Mouse (Mus musculus): Measurements from ENCODE around the gene Cfap61.

Gene Cfap61

DNA sequence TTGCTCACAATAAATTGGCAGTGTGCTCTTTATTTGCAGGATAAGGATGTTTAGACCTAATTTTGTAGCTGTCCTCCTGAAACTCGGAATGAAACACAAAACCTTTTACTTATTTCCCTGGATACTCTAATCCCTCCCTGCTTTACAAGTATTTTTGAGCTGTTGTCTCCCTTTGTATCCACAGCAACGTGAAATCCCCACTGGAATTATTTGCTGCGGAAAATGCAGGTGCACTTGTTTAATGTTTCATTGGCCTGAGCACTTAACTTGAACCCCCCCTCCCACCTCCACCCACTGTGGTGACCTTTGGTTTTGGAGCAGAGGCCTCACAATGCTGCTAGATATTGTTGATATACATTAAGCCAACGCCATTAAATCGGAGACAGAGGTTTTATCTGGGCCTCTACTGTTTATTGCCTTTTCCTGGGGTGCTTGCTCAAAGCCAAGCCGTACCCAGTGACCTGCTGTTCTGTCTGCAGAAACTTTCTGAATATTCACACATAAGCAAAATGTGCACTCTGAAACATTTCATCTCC is 154.6 kb downstream of the Cfap61 start:
- no peak for DNase-seq

DNA sequence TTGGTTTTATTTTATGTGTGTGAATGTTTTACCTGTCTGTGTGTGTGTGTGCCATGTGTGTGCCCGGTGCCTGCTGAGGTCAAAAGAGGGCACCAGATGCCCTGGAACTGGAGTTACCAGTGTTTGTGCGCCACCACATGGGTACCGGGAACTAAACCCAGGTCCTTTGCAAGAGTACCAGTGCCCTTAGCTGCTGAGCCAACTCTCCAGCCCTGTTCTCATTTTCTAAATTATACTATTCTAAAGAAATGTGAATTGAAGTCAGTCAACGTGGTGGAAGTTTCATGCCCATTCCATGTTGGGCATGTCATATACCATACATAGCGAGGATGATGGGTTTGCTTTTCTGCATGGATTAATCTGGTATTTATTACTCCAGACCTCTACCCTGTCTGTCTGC is 162.9 kb downstream of the Cfap61 start:
- no peak for DNase-seq

DNA sequence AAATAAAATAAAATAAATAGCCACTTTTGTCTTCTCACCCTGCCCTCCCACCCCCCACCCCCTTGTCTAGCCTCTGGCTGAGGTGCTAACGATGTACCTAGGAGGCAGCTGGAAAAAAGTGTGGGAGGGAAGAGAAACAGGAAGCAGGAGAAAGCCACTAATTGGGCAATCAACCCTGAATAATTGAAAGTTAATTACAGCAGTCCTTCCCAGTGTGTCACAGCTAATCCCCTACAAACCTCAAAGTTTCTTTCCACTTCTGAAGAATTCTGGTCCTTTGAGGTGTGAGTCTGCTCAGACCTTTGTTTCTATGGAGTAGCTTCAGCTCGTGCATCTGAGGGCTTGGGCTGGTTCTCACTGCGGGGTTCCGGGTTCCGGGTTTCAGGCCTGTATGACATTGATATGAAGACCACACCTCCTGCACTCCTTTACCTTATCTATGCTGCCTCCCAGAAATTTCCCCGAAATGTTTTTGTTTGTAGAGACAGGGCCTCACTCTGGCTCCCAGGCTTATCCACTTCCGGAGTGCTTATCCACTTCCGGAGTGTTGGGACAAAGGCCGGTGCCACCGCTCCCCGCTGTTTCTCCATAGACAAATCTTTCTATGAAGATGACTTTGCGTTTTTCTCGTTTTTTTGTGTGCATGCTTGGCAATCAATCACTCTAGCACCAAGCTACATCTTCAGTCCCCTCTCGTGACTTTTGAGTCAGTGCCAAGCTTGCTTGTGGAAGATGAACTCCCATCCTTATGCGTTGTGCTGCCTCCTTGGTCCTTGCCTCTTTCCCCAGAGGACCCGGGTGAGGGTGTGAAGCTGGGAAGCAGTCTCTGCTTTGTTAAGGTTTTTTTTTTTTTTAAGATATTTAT is 164.5 kb downstream of the Cfap61 start:
- no peak for DNase-seq

DNA sequence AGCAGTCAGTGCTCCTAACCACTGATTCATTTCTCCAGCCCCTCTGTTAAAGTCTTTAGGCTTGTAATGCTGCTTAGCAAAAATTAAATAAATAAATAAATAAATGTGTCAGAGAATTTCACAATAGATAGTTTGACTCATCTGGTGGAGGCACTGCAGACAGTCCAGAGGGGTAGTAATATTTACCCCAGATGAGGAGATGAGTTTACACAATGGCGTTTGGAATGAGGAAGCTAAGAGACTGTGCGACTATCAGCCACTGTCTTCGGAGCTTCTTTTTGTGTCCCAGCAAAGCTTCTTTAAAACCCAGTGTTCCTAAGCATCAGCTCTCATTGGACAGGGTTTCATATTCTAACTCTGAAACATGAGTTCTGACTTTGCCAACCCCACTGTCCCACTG is 165.3 kb downstream of the Cfap61 start:
- no peak for DNase-seq

DNA sequence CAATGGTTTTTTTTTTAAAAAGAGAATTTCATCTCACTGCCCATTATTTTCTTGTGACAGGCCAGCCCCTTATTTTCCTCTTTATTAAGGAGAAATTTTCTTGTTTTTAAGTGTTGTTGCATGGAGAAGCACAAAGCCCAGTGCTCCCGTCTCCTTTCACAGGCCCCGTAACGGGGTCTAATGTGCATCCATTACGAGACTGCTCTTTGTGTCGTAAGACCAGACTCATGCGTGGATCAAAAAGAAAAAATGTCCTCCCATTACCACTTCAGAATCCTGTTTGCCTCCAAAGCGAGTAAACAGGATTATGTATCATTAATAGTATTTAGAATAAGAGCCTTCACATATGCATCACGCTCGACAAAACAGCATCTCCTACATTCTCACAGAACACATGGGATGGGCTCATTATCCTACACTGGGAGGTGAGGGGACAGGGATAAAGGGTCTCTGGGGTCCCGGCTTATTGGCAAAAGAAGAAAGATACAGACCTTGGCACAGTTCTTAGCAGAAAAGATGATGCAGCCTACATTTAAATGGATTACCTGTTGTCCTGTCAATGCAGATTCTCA is 166.0 kb downstream of the Cfap61 start:
- no peak for DNase-seq

DNA sequence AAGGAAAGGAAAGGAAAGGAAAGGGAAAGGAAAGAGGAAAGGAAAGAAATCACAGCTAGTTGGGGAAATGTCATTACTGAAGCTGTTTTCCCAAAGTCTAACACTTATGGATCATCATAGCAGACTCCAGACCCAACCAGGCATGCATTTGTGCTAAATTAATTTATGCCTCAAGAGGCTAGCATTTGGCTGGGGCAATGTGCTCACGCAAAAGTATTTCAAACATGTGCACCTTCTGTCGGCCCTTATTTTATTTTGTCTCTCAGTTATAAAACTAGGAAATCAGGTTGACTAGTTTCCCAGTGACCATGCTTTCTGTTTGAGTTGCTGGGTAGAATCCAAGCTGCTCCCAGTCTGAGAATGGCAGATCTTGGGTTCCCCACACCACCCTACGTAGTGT is 168.0 kb downstream of the Cfap61 start:
- DNase-seq = no peak

DNA sequence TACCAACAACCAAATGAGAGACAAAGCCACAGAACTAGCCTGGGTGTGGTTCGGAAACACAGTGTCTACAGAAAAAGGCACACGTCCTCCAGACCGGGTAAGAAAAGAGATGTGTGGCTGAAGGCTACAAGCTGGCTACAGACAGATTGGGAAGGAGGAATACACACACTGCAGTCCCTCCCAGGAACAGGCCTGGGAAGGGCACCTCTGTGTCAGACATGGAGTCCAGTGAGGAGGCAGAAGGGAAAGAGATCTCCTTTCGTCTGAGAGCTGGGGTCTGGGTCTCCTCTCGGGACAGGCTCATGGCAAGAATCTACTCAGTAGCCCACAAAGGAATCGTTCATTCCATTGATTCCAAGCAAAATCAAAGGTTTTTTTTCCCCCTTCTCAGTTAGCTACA is 170.8 kb downstream of the Cfap61 start:
- DNase-seq = no peak

DNA sequence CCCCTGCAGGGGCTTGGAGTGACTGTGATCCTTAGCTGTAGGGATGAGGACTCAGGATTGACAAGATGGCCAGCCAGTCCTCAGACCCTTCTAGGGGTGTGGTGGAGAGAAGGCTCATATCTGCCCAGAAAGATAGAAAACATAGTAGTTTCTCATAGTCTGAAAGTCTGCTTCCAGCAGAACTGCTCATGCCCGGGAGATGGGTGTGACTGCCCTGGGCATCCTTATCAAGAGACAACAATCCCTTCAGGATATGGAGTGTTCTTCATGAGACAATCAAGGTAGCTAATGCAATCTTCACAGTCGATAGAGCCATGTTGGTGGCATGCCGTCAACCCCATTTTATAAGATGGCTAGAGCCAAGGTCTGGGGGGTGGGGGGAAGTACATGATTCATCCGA is 173.4 kb downstream of the Cfap61 start:
- DNase-seq = no peak

DNA sequence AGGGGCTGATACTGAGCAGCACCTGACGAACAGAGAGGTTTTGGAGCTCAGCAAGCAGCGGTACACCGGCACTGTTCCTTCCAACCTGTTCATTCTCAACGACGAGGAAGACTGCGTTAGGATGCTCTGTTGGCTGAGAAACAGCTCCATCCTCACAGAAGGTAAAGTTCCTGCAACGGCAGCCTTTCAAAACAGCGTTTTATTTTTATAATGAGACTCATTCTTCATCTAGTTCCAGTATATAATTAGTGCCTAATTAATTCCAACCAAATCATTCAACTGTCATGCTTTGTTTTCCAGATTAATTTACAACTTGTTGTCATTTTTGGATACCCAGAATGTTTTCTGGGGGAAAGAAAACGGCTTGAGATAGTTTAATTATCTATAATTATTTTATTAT is 175.3 kb downstream of the Cfap61 start:
- DNase-seq = no peak

DNA sequence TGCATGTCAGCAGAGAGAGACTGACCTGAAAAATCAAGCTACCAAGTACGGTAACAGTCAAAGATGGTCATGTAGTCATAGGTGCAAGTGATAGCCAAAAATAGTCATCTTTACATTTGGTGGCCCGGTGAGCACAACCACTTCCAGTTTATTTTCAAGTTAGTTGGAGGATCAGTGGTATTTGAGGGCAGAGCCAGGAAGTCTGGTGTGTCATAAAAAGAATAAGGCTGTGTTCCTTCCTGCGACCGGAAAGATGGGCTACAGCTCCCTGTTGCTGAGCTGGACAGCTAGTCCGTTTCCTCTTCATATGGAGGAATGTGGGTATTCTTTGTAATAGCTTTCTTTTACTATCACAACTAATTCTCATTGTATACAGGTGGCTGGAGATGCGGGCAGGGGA is 181.7 kb downstream of the Cfap61 start:
- no peak for DNase-seq

DNA sequence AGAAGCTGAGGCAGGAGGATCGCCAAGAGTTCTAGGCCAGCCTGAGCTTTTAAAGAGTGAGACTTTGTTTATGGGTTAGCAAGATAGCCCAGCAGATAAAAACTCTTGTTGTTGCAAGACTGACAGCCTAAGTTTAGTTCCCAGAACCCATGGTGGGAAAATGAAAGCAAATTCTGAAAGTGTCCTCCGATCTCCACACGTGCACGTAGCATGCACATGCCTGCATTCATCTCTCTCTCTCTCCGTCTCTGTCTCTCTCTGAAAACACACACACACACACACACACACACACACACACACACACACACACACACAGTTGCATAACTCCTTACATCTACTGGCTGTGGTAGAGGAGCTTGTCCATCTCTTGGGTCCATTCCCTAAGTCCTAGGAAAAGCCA is 182.1 kb downstream of the Cfap61 start:
- no peak for DNase-seq

DNA sequence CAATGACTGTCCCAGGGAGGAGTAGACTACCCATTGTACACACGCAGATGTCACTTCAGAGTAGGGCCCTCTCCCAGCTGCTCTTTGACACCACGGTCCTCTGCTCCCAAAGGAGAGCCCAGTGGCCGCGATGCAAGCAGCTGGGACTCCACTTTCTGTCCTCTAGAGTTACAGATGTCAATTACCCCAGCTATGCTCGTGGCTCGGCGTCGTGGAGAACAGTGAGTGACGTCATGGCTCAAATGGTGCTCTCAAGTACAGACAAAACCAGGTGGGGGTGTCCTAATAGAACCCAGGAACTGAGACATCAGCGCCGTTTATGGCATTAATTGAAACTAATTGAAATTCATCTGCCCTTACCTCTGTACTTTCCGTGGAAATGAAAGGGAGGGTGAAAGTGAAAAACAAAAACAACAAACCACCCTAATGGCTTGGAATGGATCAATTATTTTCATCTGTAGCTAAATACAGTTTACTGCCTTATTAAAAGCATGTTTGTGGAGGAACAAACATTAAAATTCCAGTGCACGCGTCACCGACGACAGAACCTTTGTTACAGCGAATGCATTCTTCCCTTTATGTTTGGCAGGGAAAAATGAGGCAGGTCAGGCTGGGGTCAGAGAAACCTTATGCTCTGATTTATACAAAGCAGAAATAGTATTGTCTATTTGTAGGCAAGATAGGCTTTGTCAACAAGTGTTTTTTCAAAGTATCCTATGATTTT is 182.8 kb downstream of the Cfap61 start:
- DNase-seq = no peak

DNA sequence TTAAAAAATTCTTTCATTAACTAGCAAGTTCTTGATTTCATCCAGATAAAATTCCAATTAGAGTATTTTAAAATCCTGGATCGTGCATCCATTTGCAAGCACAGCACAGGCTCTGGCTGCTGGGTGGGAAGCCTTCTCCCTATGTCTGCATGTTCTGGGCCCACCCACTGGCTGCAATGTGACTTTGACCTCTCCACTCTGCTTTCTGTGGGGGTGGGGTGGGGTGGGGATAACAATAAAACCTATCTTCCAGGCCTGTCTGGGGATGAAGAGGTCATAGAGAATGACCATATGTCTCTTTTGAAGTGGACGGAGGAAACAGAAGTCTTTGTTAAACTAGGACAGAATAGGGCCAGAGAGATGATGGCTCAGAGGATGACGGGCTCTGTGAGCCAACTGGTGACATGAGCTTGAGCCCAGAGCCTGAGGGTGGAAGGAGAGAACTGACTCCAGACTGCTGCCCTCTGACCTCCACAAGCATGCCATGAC is 183.4 kb downstream of the Cfap61 start:
- no peak for DNase-seq

DNA sequence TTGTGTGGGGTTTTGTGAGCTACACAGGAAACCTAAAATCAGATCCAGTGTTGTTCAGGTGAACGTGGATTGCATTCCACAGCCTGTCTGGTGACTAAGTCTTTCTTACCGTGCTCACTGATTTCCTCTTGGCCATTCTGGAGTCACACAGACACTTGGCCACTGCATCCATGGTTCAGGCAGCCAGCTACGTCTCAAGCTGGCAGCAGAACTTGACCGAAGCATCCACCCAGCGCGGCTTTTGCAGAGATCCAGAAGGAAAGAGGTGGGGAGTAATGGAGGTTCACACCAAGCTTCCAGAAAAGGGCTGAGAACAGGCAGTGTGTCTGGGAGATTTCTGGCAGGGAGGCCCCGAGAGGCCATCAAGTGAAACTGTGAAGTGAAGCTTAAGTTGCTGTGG is 187.0 kb downstream of the Cfap61 start:
- no peak for DNase-seq

DNA sequence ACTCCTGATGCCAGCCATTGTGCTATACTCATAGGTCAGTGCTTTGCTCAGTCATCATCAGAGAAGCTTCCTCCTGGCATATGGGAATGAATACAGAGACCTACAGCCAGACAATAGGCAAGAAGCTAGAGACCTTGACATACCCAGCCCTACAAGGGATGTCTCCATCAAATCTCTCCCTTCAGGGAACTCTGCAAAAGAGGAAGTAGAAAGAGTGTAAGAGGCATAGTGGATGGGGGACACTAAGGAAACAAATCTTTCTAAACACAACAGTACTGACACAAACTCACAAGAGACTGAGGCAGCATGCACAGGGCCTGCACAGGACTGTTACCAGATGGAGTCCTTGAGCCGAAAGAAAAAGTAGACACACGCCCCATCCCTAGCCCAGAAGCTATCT is 190.5 kb downstream of the Cfap61 start:
- no peak for DNase-seq

DNA sequence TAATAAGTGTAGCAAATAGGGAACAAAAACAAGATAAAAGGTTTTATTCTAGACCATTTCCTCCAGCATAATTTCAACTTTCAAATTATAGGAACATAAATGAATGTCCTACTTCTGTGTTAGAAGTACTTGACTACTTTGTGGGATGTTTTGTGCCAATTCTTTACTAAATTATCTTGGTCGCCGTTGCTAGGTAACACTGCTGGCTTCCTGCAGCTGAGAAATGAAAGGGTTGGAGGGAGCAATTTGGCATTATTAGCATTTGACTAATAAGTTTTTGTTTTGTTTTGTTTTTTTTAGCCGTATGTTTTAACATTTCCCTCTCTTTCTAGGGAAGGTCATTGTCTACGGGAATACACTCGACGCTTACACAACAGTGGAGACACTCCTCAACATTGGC is 194.0 kb downstream of the Cfap61 start:
- DNase-seq = no peak

DNA sequence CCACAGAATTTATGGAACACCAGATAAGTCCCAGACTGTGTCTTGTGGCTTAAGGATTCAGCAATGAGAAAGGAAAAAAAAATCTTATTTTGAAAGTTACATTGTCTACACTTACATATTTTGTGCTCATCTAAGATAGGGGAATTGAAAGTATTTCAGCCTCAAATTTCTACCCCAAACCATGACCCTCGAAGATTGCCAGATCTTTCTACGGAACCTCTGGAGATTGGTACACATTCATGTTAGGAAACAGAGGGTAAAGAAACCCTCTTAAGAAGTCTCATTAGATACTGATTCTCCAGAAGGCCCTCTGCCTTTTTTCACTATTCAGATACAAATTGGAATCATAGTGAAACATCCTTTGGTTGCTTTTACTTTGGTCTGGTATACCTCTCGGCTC is 195.9 kb downstream of the Cfap61 start:
- no peak for DNase-seq

DNA sequence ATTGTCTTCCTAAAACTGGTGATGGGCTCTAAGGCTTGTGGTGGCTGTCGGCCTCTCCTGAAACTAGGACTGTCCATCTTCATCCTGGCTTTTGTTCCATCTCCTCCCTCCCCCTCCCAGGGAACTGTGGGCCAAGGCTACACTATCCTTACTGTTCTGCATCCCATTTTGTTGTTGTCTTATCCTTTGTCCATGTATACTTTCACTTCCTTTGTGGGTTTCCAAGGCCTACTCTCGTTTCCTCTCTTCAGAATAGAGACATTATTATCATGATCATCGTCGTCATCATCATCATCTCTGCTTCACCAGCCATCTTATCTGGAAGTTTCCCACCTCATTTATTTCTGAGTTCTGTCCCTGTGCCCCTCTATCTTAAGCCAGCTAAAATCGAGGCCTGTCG is 199.7 kb downstream of the Cfap61 start:
- no peak for DNase-seq

DNA sequence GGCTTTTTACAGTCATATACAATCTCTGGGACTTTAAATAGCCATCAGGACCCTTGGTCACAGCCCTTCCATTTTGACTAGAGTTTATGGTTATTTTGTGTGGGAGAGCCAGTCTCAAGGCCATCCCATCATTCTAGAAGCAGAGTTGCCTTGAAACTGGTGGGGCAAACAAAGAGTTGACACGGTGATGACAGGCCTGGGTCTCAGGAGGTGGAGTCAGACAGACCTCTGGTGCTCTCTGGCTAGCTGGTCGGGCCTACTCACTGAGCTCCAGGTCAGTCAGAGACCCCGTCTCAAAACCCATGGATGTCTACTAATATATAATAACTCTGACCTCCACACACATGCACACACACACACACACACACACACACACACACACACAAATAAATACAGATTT is 206.1 kb downstream of the Cfap61 start:
- no peak for DNase-seq

DNA sequence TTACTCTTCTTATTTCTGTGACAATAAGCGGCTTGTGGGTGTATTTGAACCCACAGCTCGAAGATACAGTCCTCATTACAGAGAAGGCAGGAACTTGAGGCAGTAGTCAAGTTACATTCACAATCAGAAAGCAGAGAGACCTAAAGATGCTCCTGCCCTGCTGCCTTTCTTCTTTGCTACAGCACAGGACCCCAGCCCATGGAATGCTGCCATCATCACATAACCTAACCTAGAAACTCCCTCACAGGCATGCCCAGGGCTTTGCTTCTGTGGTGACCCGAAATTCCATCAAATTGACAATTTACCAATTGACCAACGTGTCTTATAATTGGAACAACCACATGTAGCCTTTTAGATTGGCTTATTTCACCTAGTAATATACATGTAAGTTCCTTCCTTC is 212.7 kb downstream of the Cfap61 start:
- DNase-seq = no peak

DNA sequence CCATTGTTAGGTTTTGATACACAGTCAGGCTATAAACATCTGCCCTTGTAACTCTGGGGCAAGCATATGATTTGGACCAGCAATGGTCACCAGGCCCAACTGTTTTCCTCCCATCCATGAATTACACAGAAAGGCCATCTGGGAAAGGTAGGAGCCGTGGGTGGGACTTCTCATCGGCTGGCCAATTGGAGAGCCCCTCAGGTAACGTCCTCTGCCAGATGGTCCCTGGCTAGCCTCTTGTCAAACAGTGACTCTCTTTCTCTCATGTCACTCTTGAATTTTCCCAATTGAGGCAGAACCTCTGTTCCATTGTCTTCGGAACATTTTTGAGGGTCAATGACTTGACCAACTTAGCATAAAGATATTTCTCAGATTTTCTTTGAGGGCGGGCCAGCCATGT is 213.2 kb downstream of the Cfap61 start:
- DNase-seq = no peak

DNA sequence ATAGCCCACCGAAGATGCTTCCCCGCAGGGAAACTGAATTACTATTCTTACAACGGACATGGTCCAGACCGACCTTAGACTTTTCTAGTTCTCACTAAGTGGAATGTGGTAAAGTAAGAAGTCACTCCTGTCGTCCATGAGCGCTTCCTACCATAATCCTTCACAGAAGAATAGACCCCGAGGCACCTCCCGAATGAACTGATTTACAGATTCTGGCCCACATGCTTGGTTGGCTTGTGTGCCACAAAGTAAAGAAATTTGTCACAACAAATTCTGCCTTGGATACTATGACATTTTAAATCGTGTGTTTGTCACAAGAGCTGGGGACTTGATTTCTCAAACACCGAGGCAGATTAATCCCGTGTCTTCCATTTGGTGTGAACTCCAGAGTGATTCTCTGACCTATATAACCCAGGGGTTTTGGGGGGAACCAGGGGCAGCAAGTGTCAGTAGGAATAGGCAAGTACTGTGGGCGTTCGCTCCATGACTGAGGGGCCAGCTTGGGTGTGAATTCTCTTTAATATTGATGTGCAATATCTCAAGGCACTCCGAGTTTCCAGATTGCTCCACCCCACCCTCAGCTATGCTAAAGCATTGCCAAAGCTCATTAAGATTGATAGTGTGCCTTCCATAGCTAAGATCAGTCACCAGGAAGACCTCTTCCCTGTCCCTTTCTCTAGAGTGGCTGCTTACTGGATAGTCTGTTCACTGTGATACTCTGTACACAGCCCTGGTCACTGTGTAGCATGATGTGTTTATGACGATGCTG is 214.8 kb downstream of the Cfap61 start:
- no peak for DNase-seq
